ENCODE assay signal across 9 mouse cellular contexts in the genomic region with DNA sequence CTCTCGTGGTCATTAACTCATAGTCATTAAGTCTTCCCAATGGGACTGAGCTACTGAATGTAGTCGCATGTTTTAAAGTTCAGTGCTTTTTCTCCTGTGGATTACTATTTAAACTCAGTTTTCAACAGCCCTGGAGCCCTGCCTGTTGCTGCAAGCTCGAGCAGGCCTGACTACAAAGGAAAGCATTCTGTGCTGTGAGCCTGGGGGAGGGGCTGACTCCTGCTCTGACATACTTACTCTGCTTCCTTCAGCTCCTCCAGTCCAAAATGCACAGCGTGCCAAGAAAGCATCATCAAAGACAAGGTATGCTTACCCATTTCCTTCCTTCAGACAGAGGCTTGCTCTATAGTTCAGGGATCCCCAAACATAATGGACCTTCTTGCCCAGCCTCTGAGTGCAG. TPM values are rescaled to one million over a fixed set of nuclear protein-coding genes. Genes with fewer than 3 reads are reported as not detected.
DNase-seq lines count a peak whose midpoint lies in the region; ATAC-seq lines count a peak whose summit lies in the region.
"Had no signal": no experiment of that assay in that cellular context is flagged by ENCODE, and none has a peak within 500 bp of the region (broad histone marks: within the 10 kb centered on the region; RNA-seq: fewer than 3 reads in every experiment).

No protein-coding gene starts in this region.

- 0 out of 2 replicates have a peak overlapping the region, but pooled peaks have one; percentile 27 for H3K27ac ChIP-seq in intestine, embryonic 14.5 days (ENCODE audit: low read depth)
- no peak overlapping the region for H3K27ac ChIP-seq in intestine, embryonic 16.5 days (ENCODE audit: low read length)
- peak overlapping the region; percentile 48; the same call in 1 of the 2 replicates for H3K27ac ChIP-seq in hindbrain, embryonic 13.5 days
- H3K27ac ChIP-seq in liver, embryonic 11.5 days (ENCODE audit: low read depth, low read length), result no peak overlapping the region

- H3K4me2 ChIP-seq in intestine, embryonic 14.5 days (ENCODE audit: low read length), result no peak overlapping the region
- no peak overlapping the region for H3K4me2 ChIP-seq in intestine, embryonic 16.5 days (ENCODE audit: low read depth, low read length)
- no peak overlapping the region for H3K4me2 ChIP-seq in hindbrain, embryonic 13.5 days
- H3K4me2 ChIP-seq in liver, embryonic 11.5 days, result no peak overlapping the region

- H3K27me3 ChIP-seq in intestine, embryonic 14.5 days (replicated peaks; ENCODE audit: control insufficient read depth, insufficient read depth, low read length), result no peaks in the 10 kb centered on the region
- H3K27me3 ChIP-seq in intestine, embryonic 16.5 days (replicated peaks; ENCODE audit: control insufficient read depth, insufficient read depth, low read length), result no peaks in the 10 kb centered on the region
- H3K27me3 ChIP-seq in hindbrain, embryonic 13.5 days, result no peaks in the 10 kb centered on the region
- no peaks in the 10 kb centered on the region for H3K27me3 ChIP-seq in liver, embryonic 11.5 days (replicated peaks; ENCODE audit: control insufficient read depth, insufficient read depth, low read length)

- H3K9me3 ChIP-seq in intestine, embryonic 14.5 days (ENCODE audit: control insufficient read depth, low read length), result no peaks in the 10 kb centered on the region
- H3K9me3 ChIP-seq in intestine, embryonic 16.5 days (ENCODE audit: control insufficient read depth, low read length), result no peaks in the 10 kb centered on the region
- H3K9me3 ChIP-seq in hindbrain, embryonic 13.5 days, result no peaks in the 10 kb centered on the region
- no peaks in the 10 kb centered on the region for H3K9me3 ChIP-seq in liver, embryonic 11.5 days (ENCODE audit: control insufficient read depth, low read length)

- H3K36me3 ChIP-seq in intestine, embryonic 14.5 days (ENCODE audit: control insufficient read depth, insufficient read depth, low read length), result peaks cover 35% of the 10 kb centered on the region
- no peaks in the 10 kb centered on the region; the same call in 1 of the 2 replicates for H3K36me3 ChIP-seq in intestine, embryonic 16.5 days (ENCODE audit: control insufficient read depth, insufficient read depth, low read length)
- H3K36me3 ChIP-seq in hindbrain, embryonic 13.5 days, result peaks cover 54% of the 10 kb centered on the region
- H3K36me3 ChIP-seq in liver, embryonic 11.5 days (ENCODE audit: control insufficient read depth, insufficient read depth, low read length), result peaks cover 14% of the 10 kb centered on the region

- H3K9ac ChIP-seq in intestine, embryonic 14.5 days (ENCODE audit: low read length), result no peak overlapping the region
- H3K9ac ChIP-seq in intestine, embryonic 16.5 days (ENCODE audit: low read depth, low read length), result no peak overlapping the region
- no peak overlapping the region for H3K9ac ChIP-seq in hindbrain, embryonic 13.5 days
- no peak overlapping the region for H3K9ac ChIP-seq in liver, embryonic 11.5 days (ENCODE audit: low read depth, low read length)

- WGBS in intestine, embryonic 14.5 days, result 61% methylated on average over 4 of the region's 4 CpGs
- 60% methylated on average over 4 of the region's 4 CpGs for WGBS in intestine, embryonic 16.5 days
- WGBS in hindbrain, embryonic 13.5 days, result 39% methylated on average over 4 of the region's 4 CpGs
- 67% methylated on average over 4 of the region's 4 CpGs for WGBS in liver, embryonic 11.5 days

- DNase-seq in intestine, embryonic 14.5 days (ENCODE audit: low spot score), result no peak
- DNase-seq in embryo, embryonic 10 days (ENCODE audit: low spot score), result peak; percentile 35
- DNase-seq in lung, postnatal 36 days, result peak; percentile 15
- no peak for DNase-seq in liver, embryonic 11.5 days (ENCODE audit: low spot score)
- DNase-seq in gastrocnemius, postnatal 14 days, result no peak

- ATAC-seq in intestine, embryonic 14.5 days (replicated peaks; ENCODE audit: low FRiP score, low TSS enrichment, low read depth), result no peak
- ATAC-seq in intestine, embryonic 16.5 days, result no peak
- no peak for ATAC-seq in hindbrain, embryonic 13.5 days (ENCODE audit: low FRiP score)
- ATAC-seq in liver, embryonic 11.5 days (replicated peaks; ENCODE audit: low FRiP score), result no peak
- no peak for ATAC-seq in granulocyte monocyte progenitor cell, adult 5-6 weeks (replicated peaks; ENCODE audit: poor library complexity, severe bottlenecking)

- no peaks in the 10 kb centered on the region for H3K4me1 ChIP-seq in intestine, embryonic 14.5 days (replicated peaks; ENCODE audit: control insufficient read depth, insufficient read depth, low read length)
- H3K4me1 ChIP-seq in intestine, embryonic 16.5 days (ENCODE audit: control insufficient read depth, insufficient read depth, low read length), result peaks cover 11% of the 10 kb centered on the region; the same call in 1 of the 2 replicates
- H3K4me1 ChIP-seq in hindbrain, embryonic 13.5 days (replicated peaks), result peaks cover 7% of the 10 kb centered on the region
- H3K4me1 ChIP-seq in liver, embryonic 11.5 days (replicated peaks; ENCODE audit: control insufficient read depth, insufficient read depth, low read length), result no peaks in the 10 kb centered on the region

- intact Hi-C loops in gastrocnemius, postnatal 14 days (cut with DNase I; ENCODE audit: low total_unique reads), result no loop called here

- no peak overlapping the region for H3K4me3 ChIP-seq in intestine, embryonic 14.5 days (ENCODE audit: low read depth, low read length)
- H3K4me3 ChIP-seq in intestine, embryonic 16.5 days (ENCODE audit: low read length), result no peak overlapping the region
- H3K4me3 ChIP-seq in hindbrain, embryonic 13.5 days, result no peak overlapping the region
- H3K4me3 ChIP-seq in liver, embryonic 11.5 days (ENCODE audit: low read depth, low read length), result no peak overlapping the region

RNA-seq across cellular contexts. Expression of a gene that starts 32.1 kb away (rescaled TPM):
- 17.2 and 23.7 TPM in 2 replicates for polyA plus RNA-seq in intestine, embryonic 14.5 days (2014; fragmentation: Nextera tagmentation; extraction: Ambion mirVana)
- polyA plus RNA-seq in intestine, embryonic 16.5 days (2015; fragmentation: Nextera tagmentation; extraction: Ambion mirVana), result 233 and 312 TPM in 2 replicates
- polyA plus RNA-seq in hindbrain, embryonic 13.5 days (2015; fragmentation: Nextera tagmentation; extraction: Ambion mirVana), result 5.6 and 6.5 TPM in 2 replicates
- 1.0 and 1.7 TPM in 2 replicates for polyA plus RNA-seq in liver, embryonic 11.5 days (2014; fragmentation: Nextera tagmentation; extraction: Ambion mirVana)
- total RNA-seq in granulocyte monocyte progenitor cell, adult 5-6 weeks (2014; fragmentation: Nextera tagmentation), result 0.73 and 1.9 TPM in 2 replicates
- not detected in 2 replicates for total RNA-seq in granulocyte monocyte progenitor cell, adult 5-6 weeks (2017)
- total RNA-seq in gastrocnemius, postnatal 14 days (2021), result under 1 TPM in 1 of 2 experiments, not detected in 1; 0.25 TPM
- total RNA-seq: heart, postnatal 10 days had no signal

RNA-seq across cellular contexts. Expression of a gene that starts 54.5 kb away (rescaled TPM):
- not detected in 2 replicates for polyA plus RNA-seq in intestine, embryonic 14.5 days (2014; fragmentation: Nextera tagmentation; extraction: Ambion mirVana)
- polyA plus RNA-seq in intestine, embryonic 16.5 days (2015; fragmentation: Nextera tagmentation; extraction: Ambion mirVana), result not detected in 2 replicates
- 0.21 TPM in 1 of 2 replicates, not detected in the other for polyA plus RNA-seq in hindbrain, embryonic 13.5 days (2015; fragmentation: Nextera tagmentation; extraction: Ambion mirVana)
- not detected in 2 replicates for polyA plus RNA-seq in liver, embryonic 11.5 days (2014; fragmentation: Nextera tagmentation; extraction: Ambion mirVana)
- total RNA-seq in granulocyte monocyte progenitor cell, adult 5-6 weeks (2014; fragmentation: Nextera tagmentation), result not detected in 2 replicates
- not detected in 2 replicates for total RNA-seq in granulocyte monocyte progenitor cell, adult 5-6 weeks (2017)
- not detected for total RNA-seq in gastrocnemius, postnatal 14 days (2021)
- total RNA-seq: heart, postnatal 10 days had no signal

Comparison
In these comparisons a context has a peak if more than half of its experiments do, and no peak if none do; other contexts are left out.
1. H3K27ac ChIP-seq: peak in intestine, embryonic 14.5 days (single experiment) and hindbrain, embryonic 13.5 days (single experiment); none in intestine, embryonic 16.5 days (single experiment) and liver, embryonic 11.5 days (single experiment).
2. DNase-seq: peak in embryo, embryonic 10 days (single experiment) and lung, postnatal 36 days (single experiment); none in intestine, embryonic 14.5 days (single experiment), liver, embryonic 11.5 days (single experiment) and gastrocnemius, postnatal 14 days (single experiment).